Mouse (Mus musculus) frontal cortex, postnatal 36 days (tissue): Measurements from ENCODE around the gene Gm49369.
"Not testable (repeated sequence)": the region's sequence is repeated elsewhere in the genome, so short reads cannot be mapped to it uniquely, and the experiment has no call there.

Experiments
- DNase-seq, 2 experiments: peaks; one replicate each; pipeline ENCODE4 v3.0.0; 2022; ENCODE audit warnings: low spot score in 2 of 2

Gene Gm49369

GRCm38 (mm10) chr7:142330271-142330724, 52.2 kb downstream of the Gm49369 start:
- no peak for DNase-seq

- no peak for DNase-seq
These were observed 54.0 kb downstream of the Gm49369 start for GRCm38 (mm10) chr7:142328507-142328906.

GRCm38 (mm10) chr7:142326714-142327445, 55.6 kb downstream of the Gm49369 start:
- DNase-seq, result no peak

- DNase-seq, result peak in 1 of 2 experiments; percentile 11
These were observed 58.9 kb downstream of the Gm49369 start for GRCm38 (mm10) chr7:142323396-142324117.

GRCm38 (mm10) chr7:142322641-142323040, 59.8 kb downstream of the Gm49369 start:
- DNase-seq, result no peak

GRCm38 (mm10) chr7:142321637-142322306, 60.7 kb downstream of the Gm49369 start:
- DNase-seq, result not testable (repeated sequence)
